Mouse (Mus musculus) heart, embryonic 13.5 days (tissue): ENCODE measurements around the gene Lamb3. TPM values are rescaled to one million over a fixed set of nuclear protein-coding genes. Genes with fewer than 3 reads are reported as not detected.

Experiments
- ATAC-seq: fragments of 200-750 bp; cut with Nextera tagmentation; 2 replicates; pipeline ENCODE4 v1.8.0; 2017; ENCODE audit warnings: moderate TSS enrichment; ENCODE audit not compliant: insufficient number of reproducible peaks, low FRiP score, low TSS enrichment; ENCODE audit errors: extremely low read depth
- H3K27ac ChIP-seq: fragments of 300-500 bp; sonication (generic); replicated peaks from 2 replicates; pipeline ENCODE4 v1.5.1; 2015; ENCODE audit warnings: moderate library complexity, mild to moderate bottlenecking, inconsistent platforms
- H3K27me3 ChIP-seq: fragments of 300-500 bp; sonication (generic); replicated peaks from 2 replicates; pipeline ENCODE4 v1.6.1; 2015; ENCODE audit warnings: mild to moderate bottlenecking, inconsistent platforms
- H3K36me3 ChIP-seq: fragments of 300-500 bp; sonication (generic); 2 replicates; pipeline ENCODE4 v1.6.1; 2015; ENCODE audit warnings: mild to moderate bottlenecking, inconsistent platforms
- H3K4me1 ChIP-seq: fragments of 300-500 bp; sonication (generic); 2 replicates; pipeline ENCODE4 v1.6.1; 2015; ENCODE audit warnings: inconsistent platforms
- H3K4me2 ChIP-seq: fragments of 300-500 bp; sonication (generic); 2 replicates; pipeline ENCODE4 v1.6.1; 2015; ENCODE audit warnings: inconsistent platforms, mild to moderate bottlenecking, moderate library complexity
- H3K4me3 ChIP-seq: fragments of 300-500 bp; sonication (generic); 2 replicates; pipeline ENCODE4 v1.5.1; 2015; ENCODE audit warnings: moderate library complexity, mild to moderate bottlenecking, inconsistent platforms
- H3K9ac ChIP-seq: fragments of 300-500 bp; sonication (generic); 2 replicates; pipeline ENCODE4 v1.6.1; 2015; ENCODE audit warnings: inconsistent platforms, mild to moderate bottlenecking, moderate library complexity
- H3K9me3 ChIP-seq: fragments of 300-500 bp; sonication (generic); 2 replicates; pipeline ENCODE4 v1.6.1; 2016; ENCODE audit warnings: inconsistent platforms
- WGBS: fragments of 180-500 bp; shearing (Covaris S2); methylation state at CpG from one replicate; pipeline ENCODE4 v1.1.7; 2015; ENCODE audit warnings: mixed read lengths; 5-methylcytosine and 5-hydroxymethylcytosine counted together
- polyA plus RNA-seq: library from polyadenylated mRNA; unstranded; fragments of >200 nt; fragmentation: Nextera tagmentation; extraction: Ambion mirVana; gene quantifications from 2 replicates; pipeline ENCODE4 v1.2.1, GENCODE M21; 2015

Lamb3 gene
- polyA plus RNA-seq, 1 experiment from 2014 or later: 2.3 TPM

- Histone ChIP-seq H3K4me3 (no peak overlapping the region), H3K27me3 (no peaks in the 10 kb centered on the region), H3K9me3 (no peaks in the 10 kb centered on the region), H3K4me1 (peaks cover 42% of the 10 kb centered on the region), H3K36me3 (no peaks in the 10 kb centered on the region), H3K4me2 (no peak overlapping the region), H3K9ac (no peak overlapping the region), H3K27ac (peak overlapping the region; percentile 89)
- ATAC-seq: no peak
- WGBS: 59% methylated on average over 6 of the region's 6 CpGs
These were observed 19.2 kb upstream of the Lamb3 start for GRCm38 (mm10) chr1:193188257-193188656.

DNA sequence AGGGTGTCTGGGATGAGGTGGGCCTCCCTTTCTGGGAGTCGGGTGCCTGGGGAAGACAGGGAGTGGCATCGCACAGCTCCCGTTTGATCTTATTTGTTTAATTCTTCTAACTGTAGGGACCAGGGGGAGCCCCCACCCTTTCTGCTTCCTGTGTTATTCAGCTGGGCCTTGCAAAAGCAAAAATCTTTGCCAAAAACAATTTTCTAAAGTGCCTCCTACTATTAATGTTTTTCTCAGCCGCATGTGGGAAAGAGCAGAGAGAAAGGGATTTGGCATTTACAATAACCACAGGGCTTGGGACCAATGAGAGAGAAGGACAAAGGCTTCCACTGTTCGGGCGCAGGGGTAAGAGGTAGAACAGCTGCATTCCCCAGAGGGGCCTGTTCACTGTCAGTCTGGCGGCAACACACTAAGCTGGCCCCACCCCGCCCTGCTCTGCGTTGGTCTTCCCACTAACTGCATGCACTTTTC lies 18.3 kb upstream of the Lamb3 start:
- 14% methylated on average over 9 of the region's 9 CpGs for WGBS
- H3K9ac ChIP-seq: 0 out of 2 replicates have a peak overlapping the region, but pooled peaks have one; percentile 17
- no peak overlapping the region for H3K4me3 ChIP-seq

DNA sequence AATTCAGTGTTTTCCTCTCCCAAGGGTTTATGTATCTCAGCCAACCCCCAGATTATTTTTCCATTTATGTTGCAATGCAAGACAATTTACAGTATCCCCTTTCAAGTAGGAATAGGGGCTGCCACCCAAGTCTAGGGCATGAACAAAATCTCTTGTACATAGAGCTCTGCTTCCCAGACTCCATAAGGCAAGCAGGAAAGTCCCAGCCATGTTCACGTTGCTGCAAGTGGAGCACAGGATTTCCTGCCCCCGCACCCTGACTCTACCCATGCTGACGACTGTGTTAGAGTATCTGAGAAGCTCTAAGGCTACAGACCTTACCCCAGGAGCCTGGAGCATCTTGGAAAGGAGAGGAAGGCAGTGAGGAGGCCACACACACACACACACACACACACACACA lies 17.7 kb upstream of the Lamb3 start:
- H3K27ac ChIP-seq: peak overlapping the region; percentile 89
- H3K9ac ChIP-seq: no peak overlapping the region
- H3K4me1 ChIP-seq: peaks cover 42% of the 10 kb centered on the region
- H3K9me3 ChIP-seq: no peaks in the 10 kb centered on the region
- no peak overlapping the region for H3K4me3 ChIP-seq
- 25% methylated on average over 3 of the region's 3 CpGs for whole genome bisulfite sequencing
- ATAC-seq: no peak
- H3K4me2 ChIP-seq: peak overlapping the region; percentile 29
- no peaks in the 10 kb centered on the region for H3K36me3 ChIP-seq
- no peaks in the 10 kb centered on the region for H3K27me3 ChIP-seq

More for the DNA sequence above, 18.3 kb upstream of the Lamb3 start:
- Histone ChIP-seq H3K27ac (peak overlapping the region; percentile 89), H3K9me3 (no peaks in the 10 kb centered on the region), H3K4me2 (peak overlapping the region; percentile 29), H3K4me1 (peaks cover 42% of the 10 kb centered on the region), H3K27me3 (no peaks in the 10 kb centered on the region), H3K36me3 (no peaks in the 10 kb centered on the region)
- peak; percentile 84 for ATAC-seq

DNA sequence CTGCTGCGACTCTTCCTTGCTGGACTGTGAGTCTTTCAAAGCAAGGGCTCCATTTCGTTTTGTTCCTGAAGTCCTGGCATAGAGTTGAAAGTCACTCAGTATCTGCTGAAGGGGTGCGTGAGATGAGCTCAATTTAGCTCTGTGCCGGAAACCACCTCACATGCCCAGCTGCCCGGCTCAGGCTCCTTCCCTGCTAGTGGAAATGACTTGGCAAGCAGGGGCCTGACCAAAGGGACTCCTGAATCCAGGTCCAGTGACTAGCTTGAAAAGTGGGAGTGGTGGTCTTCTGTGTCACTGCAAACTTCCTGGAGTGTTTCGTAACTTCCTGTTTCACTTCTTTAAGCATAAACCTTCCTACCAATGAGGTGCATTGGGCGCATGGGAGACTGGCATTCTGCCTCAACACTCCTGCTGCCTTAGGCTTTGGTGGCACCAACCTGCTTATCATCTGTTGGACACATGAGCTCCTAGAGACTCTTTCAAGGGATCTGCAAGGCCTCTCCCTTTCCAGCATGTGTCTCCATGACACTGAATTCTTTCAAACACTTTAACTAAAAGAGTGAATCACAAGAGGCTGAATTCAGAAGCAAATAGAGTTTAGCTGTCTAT lies 15.7 kb upstream of the Lamb3 start:
- Histone ChIP-seq H3K36me3 (no peaks in the 10 kb centered on the region), H3K9ac (no peak overlapping the region), H3K4me2 (no peak overlapping the region), H3K4me1 (peaks cover 45% of the 10 kb centered on the region), H3K27me3 (no peaks in the 10 kb centered on the region), H3K27ac (peak overlapping the region; percentile 89), H3K4me3 (no peak overlapping the region), H3K9me3 (no peaks in the 10 kb centered on the region)
- no peak for ATAC-seq
- 61% methylated on average over 7 of the region's 7 CpGs for WGBS

GRCm38 (mm10) chr1:193194416-193195140 lies 12.9 kb upstream of the Lamb3 start:
- H3K4me2 ChIP-seq: no peak overlapping the region
- no peaks in the 10 kb centered on the region for H3K9me3 ChIP-seq
- H3K4me1 ChIP-seq: peaks cover 32% of the 10 kb centered on the region
- WGBS: 68% methylated on average over 3 of the region's 3 CpGs
- no peaks in the 10 kb centered on the region for H3K36me3 ChIP-seq
- no peaks in the 10 kb centered on the region for H3K27me3 ChIP-seq
- no peak for ATAC-seq
- no peak overlapping the region for H3K9ac ChIP-seq
- H3K27ac ChIP-seq: no peak overlapping the region
- no peak overlapping the region for H3K4me3 ChIP-seq

DNA sequence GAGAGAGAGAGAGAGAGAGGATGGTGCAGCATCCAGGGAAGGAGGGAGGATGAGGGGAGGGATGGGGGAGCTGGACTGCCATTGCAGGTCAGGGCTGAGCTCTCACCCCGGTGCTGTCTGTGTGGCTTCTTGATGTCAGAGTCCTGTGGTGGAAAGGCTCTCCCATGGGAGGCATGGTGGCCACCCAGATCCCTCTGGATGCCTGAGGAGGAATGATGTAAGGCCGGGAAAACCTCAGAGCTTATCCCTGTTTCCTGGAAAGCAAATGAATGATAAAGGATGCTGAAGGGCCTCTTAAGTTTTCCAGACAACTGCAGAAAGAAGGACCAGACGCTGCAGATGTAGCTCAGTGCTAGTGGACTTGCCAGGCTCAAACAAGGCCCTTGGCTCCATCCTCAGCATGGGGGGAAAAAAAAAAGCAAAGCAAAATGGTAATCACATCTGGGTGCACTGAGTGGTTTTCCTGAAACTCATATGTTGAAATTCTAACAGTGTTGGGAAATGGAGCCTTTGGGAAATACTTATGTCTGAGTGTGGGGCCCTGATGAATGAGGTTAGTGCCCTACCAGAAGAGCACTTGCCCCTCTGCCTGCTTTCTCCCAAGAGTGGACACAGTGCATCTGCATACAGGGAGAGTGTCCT lies 12.2 kb upstream of the Lamb3 start:
- no peak for ATAC-seq
- Histone ChIP-seq H3K4me3 (no peak overlapping the region), H3K4me2 (no peak overlapping the region), H3K27me3 (no peaks in the 10 kb centered on the region), H3K36me3 (no peaks in the 10 kb centered on the region), H3K9ac (no peak overlapping the region), H3K27ac (no peak overlapping the region), H3K4me1 (peaks cover 25% of the 10 kb centered on the region), H3K9me3 (no peaks in the 10 kb centered on the region)
- 57% methylated on average over 3 of the region's 3 CpGs for WGBS

- Histone ChIP-seq H3K4me3 (no peak overlapping the region), H3K9ac (no peak overlapping the region), H3K4me1 (peaks cover 7% of the 10 kb centered on the region; the same call in 1 of the 2 replicates), H3K9me3 (no peaks in the 10 kb centered on the region), H3K27ac (no peak overlapping the region), H3K27me3 (no peaks in the 10 kb centered on the region), H3K36me3 (no peaks in the 10 kb centered on the region), H3K4me2 (no peak overlapping the region)
- no peak for ATAC-seq
- WGBS: 82% methylated on average over 18 of the region's 18 CpGs
These were observed 9.8 kb upstream of the Lamb3 start for GRCm38 (mm10) chr1:193197494-193198205.

- Histone ChIP-seq H3K9ac (no peak overlapping the region), H3K4me3 (no peak overlapping the region), H3K4me2 (no peak overlapping the region), H3K4me1 (peaks cover 7% of the 10 kb centered on the region; the same call in 1 of the 2 replicates), H3K27me3 (no peaks in the 10 kb centered on the region), H3K27ac (no peak overlapping the region), H3K9me3 (no peaks in the 10 kb centered on the region), H3K36me3 (no peaks in the 10 kb centered on the region)
- WGBS: 77% methylated on average over 2 of the region's 2 CpGs
- no peak for ATAC-seq
These were observed 9.2 kb upstream of the Lamb3 start for GRCm38 (mm10) chr1:193198312-193198711.

GRCm38 (mm10) chr1:193200640-193201382 lies 6.7 kb upstream of the Lamb3 start:
- H3K9ac ChIP-seq: no peak overlapping the region
- no peak overlapping the region for H3K4me2 ChIP-seq
- ATAC-seq: no peak
- no peaks in the 10 kb centered on the region for H3K9me3 ChIP-seq
- H3K27me3 ChIP-seq: no peaks in the 10 kb centered on the region
- H3K4me3 ChIP-seq: no peak overlapping the region
- no peaks in the 10 kb centered on the region for H3K36me3 ChIP-seq
- peaks cover 7% of the 10 kb centered on the region; the same call in 1 of the 2 replicates for H3K4me1 ChIP-seq
- 78% methylated on average over 8 of the region's 8 CpGs for WGBS
- H3K27ac ChIP-seq: no peak overlapping the region

DNA sequence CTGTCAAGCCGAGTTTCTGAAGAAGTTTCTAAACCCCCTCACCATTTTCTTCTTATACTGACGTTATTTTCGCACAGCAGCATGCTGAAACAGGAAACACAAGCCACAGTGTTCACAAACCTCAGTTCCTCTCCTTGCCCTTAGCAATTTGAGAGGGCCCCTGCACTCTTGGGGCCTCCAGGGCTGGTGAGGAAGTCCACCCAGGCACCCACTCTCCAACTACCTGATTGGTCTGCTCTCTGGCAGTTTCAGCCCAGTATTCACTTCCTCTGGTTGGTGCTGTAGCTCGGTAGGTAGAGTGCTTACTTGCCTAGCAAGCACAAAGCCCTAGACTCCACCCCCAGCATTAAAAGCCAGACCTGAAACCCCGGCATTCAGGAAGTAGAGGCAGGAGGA lies 6.1 kb upstream of the Lamb3 start, which contains the start of gene Traf3ip3:
Gene Traf3ip3, minus strand, starts transcription at position 321 of the 396 bp plus-strand sequence.
- H3K9ac ChIP-seq: no peak within 1 kb of the TSS
- ATAC-seq: no peak
- no peak within 1 kb of the TSS for H3K4me3 ChIP-seq
- WGBS: 59% methylated on average over 5 of the region's 5 CpGs
- peaks cover 7% of the 10 kb centered on the region; the same call in 1 of the 2 replicates for H3K4me1 ChIP-seq
- H3K9me3 ChIP-seq: no peaks in the 10 kb centered on the region
- H3K27me3 ChIP-seq: no peaks in the 10 kb centered on the region
- no peak within 1 kb of the TSS for H3K4me2 ChIP-seq
- no peaks in the 10 kb centered on the region for H3K36me3 ChIP-seq
- no peak within 1 kb of the TSS for H3K27ac ChIP-seq
